Mouse (Mus musculus) embryonic facial prominence, embryonic 15.5 days (tissue): ENCODE data around the gene Thap3. TPM values are rescaled to one million over a fixed set of nuclear protein-coding genes. Genes with fewer than 3 reads are reported as not detected.

Experiments
- ATAC-seq: fragments of 200-750 bp; cut with Nextera tagmentation; 2 replicates; pipeline ENCODE4 v1.8.0; 2017; ENCODE audit warnings: low read depth, moderate TSS enrichment; ENCODE audit not compliant: insufficient number of reproducible peaks, low FRiP score, low TSS enrichment
- H3K27ac ChIP-seq: fragments of 300-500 bp; sonication (generic); replicated peaks from 2 replicates; pipeline ENCODE4 v1.5.1; 2015; ENCODE audit warnings: mild to moderate bottlenecking, inconsistent platforms
- H3K27me3 ChIP-seq: fragments of 300-500 bp; sonication (generic); 2 replicates; pipeline ENCODE4 v1.6.1; 2015; ENCODE audit warnings: inconsistent platforms
- H3K36me3 ChIP-seq: fragments of 300-500 bp; sonication (generic); 2 replicates; pipeline ENCODE4 v1.6.1; 2015; ENCODE audit warnings: mild to moderate bottlenecking, inconsistent platforms
- H3K4me1 ChIP-seq: fragments of 300-500 bp; sonication (generic); 2 replicates; pipeline ENCODE4 v1.6.1; 2015; ENCODE audit warnings: inconsistent platforms
- H3K4me2 ChIP-seq: fragments of 300-500 bp; sonication (generic); replicated peaks from 2 replicates; pipeline ENCODE4 v1.6.1; 2015; ENCODE audit warnings: mild to moderate bottlenecking, inconsistent platforms
- H3K4me3 ChIP-seq: fragments of 300-500 bp; sonication (generic); replicated peaks from 2 replicates; pipeline ENCODE4 v1.5.1; 2015; ENCODE audit warnings: mild to moderate bottlenecking, inconsistent platforms
- H3K9ac ChIP-seq: fragments of 300-500 bp; sonication (generic); 2 replicates; pipeline ENCODE4 v1.6.1; 2015; ENCODE audit warnings: inconsistent platforms
- H3K9me3 ChIP-seq: fragments of 300-500 bp; sonication (generic); replicated peaks from 2 replicates; pipeline ENCODE4 v1.6.1; 2016; ENCODE audit warnings: inconsistent platforms
- WGBS: fragments of 180-500 bp; shearing (Covaris S2); methylation state at CpG from one replicate; pipeline ENCODE4 v1.1.7; 2015; 5-methylcytosine and 5-hydroxymethylcytosine counted together
- polyA plus RNA-seq: library from polyadenylated mRNA; unstranded; fragments of >200 nt; fragmentation: Nextera tagmentation; extraction: Ambion mirVana; gene quantifications from 2 replicates; pipeline ENCODE4 v1.2.1, GENCODE M21; 2015

The Thap3 gene
- polyA plus RNA-seq, 1 experiment from 2014 or later = 60.4 TPM

GRCm38 (mm10) chr4:152022506-152022905, 33.7 kb upstream of the Thap3 start:
- H3K4me1 ChIP-seq = peaks cover 36% of the 10 kb centered on the region
- H3K27ac ChIP-seq = no peak overlapping the region
- H3K36me3 ChIP-seq = peaks cover 65% of the 10 kb centered on the region
- H3K4me3 ChIP-seq = no peak overlapping the region
- no peaks in the 10 kb centered on the region for H3K27me3 ChIP-seq
- no peak overlapping the region for H3K4me2 ChIP-seq
- H3K9me3 ChIP-seq = no peaks in the 10 kb centered on the region
- WGBS = 81% methylated on average over 8 of the region's 8 CpGs
- no peak overlapping the region for H3K9ac ChIP-seq
- ATAC-seq = no peak

GRCm38 (mm10) chr4:152021568-152022097, 32.8 kb upstream of the Thap3 start:
- Histone ChIP-seq H3K27me3 (no peaks in the 10 kb centered on the region), H3K4me3 (no peak overlapping the region), H3K27ac (no peak overlapping the region), H3K4me1 (peaks cover 31% of the 10 kb centered on the region), H3K9ac (no peak overlapping the region), H3K36me3 (peaks cover 71% of the 10 kb centered on the region), H3K4me2 (no peak overlapping the region), H3K9me3 (no peaks in the 10 kb centered on the region)
- ATAC-seq = no peak
- WGBS = 75% methylated on average over 12 of the region's 12 CpGs

DNA sequence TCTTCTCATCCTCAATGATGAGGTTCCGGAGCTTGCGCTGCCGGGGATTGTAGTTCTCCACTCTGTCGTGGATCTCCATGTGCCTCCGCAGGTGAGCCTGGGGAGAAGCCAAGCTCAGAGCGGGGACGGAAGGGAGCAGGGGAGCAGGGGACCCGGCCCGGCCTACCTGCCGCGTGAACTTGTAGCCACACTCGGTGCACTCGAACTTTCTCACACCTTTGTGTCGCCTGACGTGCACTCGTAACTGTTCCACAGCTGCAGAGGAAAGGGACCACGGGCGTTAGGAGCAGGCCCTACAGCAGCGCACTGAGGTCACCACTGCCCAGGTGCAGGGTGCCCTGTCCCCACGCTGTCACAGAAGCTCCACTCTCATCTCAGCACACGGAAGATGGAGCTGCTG, 31.2 kb upstream of the Thap3 start:
- peaks cover 14% of the 10 kb centered on the region; the same call in 1 of the 2 replicates for H3K4me1 ChIP-seq
- no peak overlapping the region for H3K9ac ChIP-seq
- no peak overlapping the region for H3K4me2 ChIP-seq
- H3K27ac ChIP-seq = no peak overlapping the region
- no peak overlapping the region for H3K4me3 ChIP-seq
- no peaks in the 10 kb centered on the region for H3K27me3 ChIP-seq
- 94% methylated on average over 21 of the region's 21 CpGs for WGBS
- ATAC-seq = no peak
- no peaks in the 10 kb centered on the region for H3K9me3 ChIP-seq
- H3K36me3 ChIP-seq = peaks cover 87% of the 10 kb centered on the region

- no peak for ATAC-seq
- Histone ChIP-seq H3K4me3 (no peak overlapping the region), H3K9ac (no peak overlapping the region), H3K4me2 (no peak overlapping the region), H3K9me3 (no peaks in the 10 kb centered on the region), H3K4me1 (0 out of 2 replicates have a peak, but pooled peaks cover 6% of the 10 kb centered on the region), H3K36me3 (peaks cover 89% of the 10 kb centered on the region), H3K27me3 (no peaks in the 10 kb centered on the region), H3K27ac (no peak overlapping the region)
- WGBS = 75% methylated on average over 6 of the region's 6 CpGs
Measured at GRCm38 (mm10) chr4:152019073-152019472, 30.3 kb upstream of the Thap3 start.

- no peak overlapping the region for H3K4me3 ChIP-seq
- no peak overlapping the region for H3K9ac ChIP-seq
- ATAC-seq = no peak
- H3K27me3 ChIP-seq = no peaks in the 10 kb centered on the region
- H3K27ac ChIP-seq = no peak overlapping the region
- no peaks in the 10 kb centered on the region for H3K9me3 ChIP-seq
- peaks cover 27% of the 10 kb centered on the region for H3K4me1 ChIP-seq
- no peak overlapping the region for H3K4me2 ChIP-seq
- WGBS = 84% methylated on average over 12 of the region's 12 CpGs
- H3K36me3 ChIP-seq = peaks cover 56% of the 10 kb centered on the region
Measured at GRCm38 (mm10) chr4:152013036-152013813, 24.4 kb upstream of the Thap3 start.

- WGBS = 88% methylated on average over 16 of the region's 16 CpGs
- Histone ChIP-seq H3K27ac (no peak overlapping the region), H3K4me1 (peaks cover 39% of the 10 kb centered on the region), H3K36me3 (peaks cover 48% of the 10 kb centered on the region), H3K4me2 (peak overlapping the region; percentile 95; the same call in 1 of the 2 replicates), H3K4me3 (peak overlapping the region; percentile 77; the same call in 1 of the 2 replicates), H3K27me3 (no peaks in the 10 kb centered on the region), H3K9me3 (no peaks in the 10 kb centered on the region), H3K9ac (no peak overlapping the region)
- no peak for ATAC-seq
Measured at GRCm38 (mm10) chr4:152012109-152012508, 23.3 kb upstream of the Thap3 start.

DNA sequence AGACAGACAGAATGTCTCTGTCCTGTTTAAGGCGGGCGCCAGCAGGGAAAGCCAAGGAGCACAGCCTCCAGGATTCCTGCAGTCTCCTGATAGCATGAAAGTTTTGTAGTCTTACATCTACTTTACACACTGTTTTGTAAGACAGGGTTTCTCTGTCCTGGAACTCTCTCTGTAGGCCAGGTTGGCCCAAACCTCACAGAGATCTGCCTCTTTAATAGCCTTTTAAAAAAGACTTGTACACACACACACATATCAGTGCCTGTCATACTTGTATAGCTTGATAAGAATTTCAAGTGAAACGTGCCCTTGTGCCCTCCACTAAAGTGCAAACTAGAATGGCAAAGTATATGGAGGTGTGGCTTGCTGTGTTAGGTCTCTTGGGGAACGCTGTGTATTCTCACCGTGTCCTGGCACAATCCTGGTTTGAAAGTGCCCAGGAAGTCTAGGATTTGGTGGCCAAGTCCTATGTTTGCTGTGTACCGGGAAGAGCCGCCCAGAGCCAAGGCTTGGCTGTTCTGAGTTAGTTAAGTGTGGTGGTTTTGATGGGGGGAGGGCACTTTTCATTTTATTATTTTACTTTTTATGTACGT, 22.5 kb upstream of the Thap3 start:
- WGBS = 65% methylated on average over 8 of the region's 8 CpGs
- H3K4me1 ChIP-seq = peaks cover 42% of the 10 kb centered on the region
- H3K27me3 ChIP-seq = no peaks in the 10 kb centered on the region
- H3K36me3 ChIP-seq = peaks cover 42% of the 10 kb centered on the region
- peak overlapping the region; percentile 77 for H3K4me3 ChIP-seq
- H3K9ac ChIP-seq = peak overlapping the region; percentile 49; the same call in 1 of the 2 replicates
- peak overlapping the region; percentile 95 for H3K4me2 ChIP-seq
- H3K9me3 ChIP-seq = no peaks in the 10 kb centered on the region
- no peak for ATAC-seq
- H3K27ac ChIP-seq = peak overlapping the region; percentile 96; the same call in 1 of the 2 replicates

DNA sequence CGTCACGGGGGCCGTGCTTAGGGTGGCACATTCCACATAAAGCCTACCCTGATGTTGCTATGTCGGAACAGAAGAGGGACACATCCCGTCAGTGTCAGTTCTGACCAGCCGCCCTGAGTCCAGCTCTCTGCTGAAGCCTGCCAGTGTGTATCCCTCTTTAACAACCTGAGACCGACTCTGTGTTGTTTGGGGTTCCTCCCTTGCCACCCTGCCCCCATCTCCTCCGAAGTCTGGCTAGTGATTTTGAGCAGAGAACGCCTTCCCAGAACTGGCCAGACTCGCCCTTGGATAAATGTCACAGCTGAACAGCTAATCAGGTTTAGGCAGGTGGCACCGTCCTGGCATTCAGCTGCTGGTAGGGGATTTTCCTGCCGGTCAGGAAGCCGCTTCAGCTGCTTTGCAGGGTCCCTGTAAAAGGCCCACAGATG, 21.9 kb upstream of the Thap3 start:
- no peaks in the 10 kb centered on the region for H3K9me3 ChIP-seq
- peak overlapping the region; percentile 77 for H3K4me3 ChIP-seq
- peak overlapping the region; percentile 95 for H3K4me2 ChIP-seq
- WGBS = 9% methylated on average over 13 of the region's 13 CpGs
- peak overlapping the region; percentile 49 for H3K9ac ChIP-seq
- H3K27ac ChIP-seq = peak overlapping the region; percentile 96
- H3K4me1 ChIP-seq = peaks cover 42% of the 10 kb centered on the region
- H3K36me3 ChIP-seq = peaks cover 37% of the 10 kb centered on the region
- no peak for ATAC-seq
- no peaks in the 10 kb centered on the region for H3K27me3 ChIP-seq

DNA sequence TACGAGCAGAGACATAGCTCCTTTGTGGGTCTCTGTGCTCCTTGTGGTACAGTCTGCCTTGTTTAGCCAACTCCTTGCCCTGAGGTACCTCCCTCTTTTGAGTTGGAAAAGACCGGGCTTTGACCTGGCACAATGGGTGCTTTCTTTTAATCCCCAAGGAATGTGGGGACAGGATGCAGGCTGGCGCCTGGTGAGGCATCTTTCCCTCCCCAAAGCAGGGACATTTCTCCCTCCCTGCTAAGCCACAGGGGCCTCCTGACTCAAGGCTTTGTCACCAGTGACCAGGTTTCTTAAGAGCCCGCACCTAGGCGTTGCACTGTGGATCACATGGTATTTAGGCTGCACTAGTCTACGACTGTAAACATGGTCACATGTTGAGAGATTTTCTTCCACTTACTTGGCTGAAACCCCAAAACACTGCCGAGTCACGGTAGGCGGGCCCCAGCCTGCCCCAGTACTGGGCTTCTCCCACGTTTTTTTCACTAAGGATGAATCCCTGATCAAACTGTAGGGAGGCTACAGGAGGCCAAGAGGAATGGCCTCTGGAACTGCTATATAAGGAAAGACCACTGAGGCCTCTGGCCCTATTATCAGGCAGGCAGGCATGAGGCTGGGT, 21.4 kb upstream of the Thap3 start:
- WGBS = 3% methylated on average over 10 of the region's 10 CpGs

GRCm38 (mm10) chr4:152009076-152010051, 20.6 kb upstream of the Thap3 start:
- H3K36me3 ChIP-seq = peaks cover 23% of the 10 kb centered on the region
- under 1% methylated on average over 115 of the region's 115 CpGs for WGBS
- peak; percentile 75 for ATAC-seq

More for the DNA sequence above, 21.4 kb upstream of the Thap3 start:
- Histone ChIP-seq H3K4me3 (peak overlapping the region; percentile 77), H3K9me3 (no peaks in the 10 kb centered on the region), H3K27ac (peak overlapping the region; percentile 96), H3K4me1 (peaks cover 42% of the 10 kb centered on the region), H3K9ac (peak overlapping the region; percentile 49), H3K4me2 (peak overlapping the region; percentile 95), H3K27me3 (no peaks in the 10 kb centered on the region), H3K36me3 (peaks cover 31% of the 10 kb centered on the region)
- peak; percentile 29 for ATAC-seq

More at GRCm38 (mm10) chr4:152009076-152010051, 20.6 kb upstream of the Thap3 start:
- H3K4me1 ChIP-seq = peaks cover 42% of the 10 kb centered on the region
- peak overlapping the region; percentile 96 for H3K27ac ChIP-seq
- H3K4me3 ChIP-seq = peak overlapping the region; percentile 77
- no peaks in the 10 kb centered on the region for H3K27me3 ChIP-seq
- no peaks in the 10 kb centered on the region for H3K9me3 ChIP-seq
- peak overlapping the region; percentile 95 for H3K4me2 ChIP-seq
- peak overlapping the region; percentile 49 for H3K9ac ChIP-seq
